Mouse (Mus musculus) megakaryocyte, embryonic 14.5 days (primary cell): Measurements from ENCODE around the gene Pde9a.

Experiments
- FLI1 ChIP-seq: IDR thresholded peaks from 2 replicates; pipeline ENCODE4 v1.6.1; 2012; ENCODE audit warnings: low read length, inconsistent platforms, mixed read lengths
- GATA1 ChIP-seq: IDR thresholded peaks from 3 replicates; pipeline ENCODE4 v1.6.1; 2012; ENCODE audit warnings: mixed read lengths, low read length, inconsistent platforms, borderline replicate concordance

- TF ChIP-seq GATA1 (no peak), FLI1 (no peak)
These were observed 74.4 kb downstream of the Pde9a start for GRCm38 (mm10) chr17:31460416-31460815.
